Mouse (Mus musculus): ENCODE results near the gene Rapgefl1. TPM values are rescaled to one million over a fixed set of nuclear protein-coding genes. Genes with fewer than 3 reads are reported as not detected.

The Rapgefl1 gene
- 25.4 and 30.7 TPM in 2 replicates for polyA plus RNA-seq (2012; rRNA removed; ENCODE audit: low replicate concordance)

GRCm38 (mm10) chr11:98836651-98837141, at the start of gene Rapgefl1:
Gene Rapgefl1 (plus strand): TSS chr11:98836785.

GRCm38 (mm10) chr11:98795015-98795713, 41.4 kb upstream of the Rapgefl1 start, which contains the start of gene Msl1:
Gene Msl1 (plus strand): TSS chr11:98795516.

GRCm38 (mm10) chr11:98804605-98805004, 32.0 kb upstream of the Rapgefl1 start, which contains the start of gene Casc3:
Gene Casc3 (plus strand): TSS chr11:98804905.

GRCm38 (mm10) chr11:98863028-98863750, 26.6 kb downstream of the Rapgefl1 start, which contains the start of gene Wipf2:
Gene Wipf2 (plus strand): TSS chr11:98863638.

Other genes starting within 250 kb of the Rapgefl1 start
- gene Ormdl3, start 249.4 kb upstream of the Rapgefl1 start, polyA plus RNA-seq (2012; rRNA removed; ENCODE audit: low replicate concordance): 58.2 and 142 TPM in 2 replicates
- gene Lrrc3c, start 238.5 kb upstream of the Rapgefl1 start, polyA plus RNA-seq (2012; rRNA removed; ENCODE audit: low replicate concordance): not detected in 2 replicates
- gene Gm12355, start 211.1 kb upstream of the Rapgefl1 start, polyA plus RNA-seq (2012; rRNA removed; ENCODE audit: low replicate concordance): not detected in 2 replicates
- not detected in 2 replicates for gene Gsdma3, start 210.4 kb upstream of the Rapgefl1 start, polyA plus RNA-seq (2012; rRNA removed; ENCODE audit: low replicate concordance)
- gene Gsdma2, start 190.0 kb upstream of the Rapgefl1 start, polyA plus RNA-seq (2012; rRNA removed; ENCODE audit: low replicate concordance): 0.38 and 44.1 TPM in 2 replicates
- gene Gsdma, start 172.4 kb upstream of the Rapgefl1 start, polyA plus RNA-seq (2012; rRNA removed; ENCODE audit: low replicate concordance): 0.23 and 0.46 TPM in 2 replicates
- 152 and 167 TPM in 2 replicates for gene Psmd3, start 154.2 kb upstream of the Rapgefl1 start, polyA plus RNA-seq (2012; rRNA removed; ENCODE audit: low replicate concordance)
- gene Csf3, start 135.5 kb upstream of the Rapgefl1 start, polyA plus RNA-seq (2012; rRNA removed; ENCODE audit: low replicate concordance): 0.13 TPM in 1 of 2 replicates, not detected in the other
- 51.4 and 68.3 TPM in 2 replicates for gene Med24, start 107.3 kb upstream of the Rapgefl1 start, polyA plus RNA-seq (2012; rRNA removed; ENCODE audit: low replicate concordance)
- 78.1 and 149 TPM in 2 replicates for gene Thra, start 96.1 kb upstream of the Rapgefl1 start, polyA plus RNA-seq (2012; rRNA removed; ENCODE audit: low replicate concordance)
- gene Nr1d1, start 61.5 kb upstream of the Rapgefl1 start, polyA plus RNA-seq (2012; rRNA removed; ENCODE audit: low replicate concordance): 91.9 and 211 TPM in 2 replicates
- 24.9 and 48.0 TPM in 2 replicates for gene Msl1, start 41.3 kb upstream of the Rapgefl1 start, polyA plus RNA-seq (2012; rRNA removed; ENCODE audit: low replicate concordance)
- 18.0 and 20.3 TPM in 2 replicates for gene Casc3, start 31.9 kb upstream of the Rapgefl1 start, polyA plus RNA-seq (2012; rRNA removed; ENCODE audit: low replicate concordance)
- gene Wipf2, start 26.9 kb downstream of the Rapgefl1 start, polyA plus RNA-seq (2012; rRNA removed; ENCODE audit: low replicate concordance): 10.8 and 18.0 TPM in 2 replicates
- 0.12 and 0.36 TPM in 2 replicates for gene Cdc6, start 71.0 kb downstream of the Rapgefl1 start, polyA plus RNA-seq (2012; rRNA removed; ENCODE audit: low replicate concordance)
- 39.4 and 56.7 TPM in 2 replicates for gene Rara, start 91.0 kb downstream of the Rapgefl1 start, polyA plus RNA-seq (2012; rRNA removed; ENCODE audit: low replicate concordance)
- 3.4 and 7.4 TPM in 2 replicates for gene Gjd3, start 146.2 kb downstream of the Rapgefl1 start, polyA plus RNA-seq (2012; rRNA removed; ENCODE audit: low replicate concordance)
- 2.1 and 3.1 TPM in 2 replicates for gene Top2a, start 187.4 kb downstream of the Rapgefl1 start, polyA plus RNA-seq (2012; rRNA removed; ENCODE audit: low replicate concordance)
- gene Igfbp4, start 204.5 kb downstream of the Rapgefl1 start, polyA plus RNA-seq (2012; rRNA removed; ENCODE audit: low replicate concordance): 112 and 133 TPM in 2 replicates

All from duodenum, adult 2 months (tissue).